Comparison of ENCODE assay signal across 27 mouse cellular contexts in the genomic region with DNA sequence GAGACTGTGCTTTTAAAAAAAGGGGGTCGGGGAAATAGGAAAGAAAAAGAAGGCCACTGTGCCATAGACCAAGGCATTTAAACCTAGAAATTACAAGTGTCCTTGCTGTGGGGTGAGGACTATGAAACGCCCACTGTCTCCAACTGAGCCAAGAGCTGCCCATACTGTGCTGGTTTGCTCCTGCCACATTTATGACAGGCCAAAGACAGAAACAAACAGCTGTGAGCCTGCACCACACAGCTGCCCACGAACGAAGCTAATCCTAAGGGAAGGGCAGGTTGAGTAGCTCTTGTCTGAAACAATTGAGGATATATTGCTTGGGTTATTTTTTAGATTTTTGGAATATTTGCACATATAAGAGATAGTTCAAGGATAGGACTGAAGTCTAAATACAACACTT. TPM values are rescaled to one million over a fixed set of nuclear protein-coding genes. Genes with fewer than 3 reads are reported as not detected.
DNase-seq lines count a peak whose midpoint lies in the region; ATAC-seq and TF ChIP-seq lines count a peak whose summit lies in the region.
"Had no signal": no experiment of that assay in that cellular context is flagged by ENCODE, and none has a peak within 500 bp of the region (broad histone marks: within the 10 kb centered on the region; RNA-seq: fewer than 3 reads in every experiment).

No protein-coding gene starts in this region.

- H3K4me3 ChIP-seq in embryonic facial prominence, embryonic 14.5 days (ENCODE audit: low read depth, low read length), result no peak overlapping the region
- H3K4me3 ChIP-seq in embryonic facial prominence, embryonic 10.5 days, result no peak overlapping the region
- peak overlapping the region; percentile 38 for H3K4me3 ChIP-seq in megakaryocyte, embryonic 14.5 days (replicated peaks)
- H3K4me3 ChIP-seq in brown adipose tissue, adult 24 weeks (ENCODE audit: insufficient read depth, low read depth, low read length), result no peak overlapping the region
- H3K4me3 ChIP-seq in myocyte, result no peak overlapping the region
- H3K4me3 ChIP-seq: embryonic facial prominence, embryonic 13.5 days; erythroblast, embryonic 14.5 days; forebrain, embryonic 10.5 days; forebrain, embryonic 12.5 days had no signal

- DNase-seq in embryonic facial prominence, embryonic 14.5 days (ENCODE audit: low spot score), result peak; percentile 70
- DNase-seq in embryonic facial prominence, embryonic 10.5 days (ENCODE audit: low spot score), result no peak
- DNase-seq in c-Kit-positive CD71-positive TER-119-positive erythroid progenitor cells, embryonic 14.5 days (ENCODE audit: low spot score), result no peak
- no peak for DNase-seq in heart, adult 11 months
- DNase-seq: adrenal gland, adult 8-10 months; adrenal gland, postnatal 14 days; adrenal gland, postnatal 36 days; B cell, adult 2 months; cerebellum, adult 11 months; cerebellum, adult 18-20 months; cerebellum, adult 9-10 months; cerebellum, postnatal 10 days; cerebellum, postnatal 25 days had no signal

- ATAC-seq in embryonic facial prominence, embryonic 14.5 days (ENCODE audit: low read depth), result peak; percentile 47; the same call in 1 of the 2 replicates
- no peak for ATAC-seq in megakaryocyte, adult 5-6 weeks (ENCODE audit: poor library complexity, severe bottlenecking)
- ATAC-seq: activated CD4-positive, CD25-positive, alpha-beta regulatory T cell, adult 4 months; forebrain, embryonic 14.5 days; forebrain, embryonic 16.5 days; Patski had no signal

- no peak for TF ChIP-seq POLR2A in myocyte (IDR thresholded peaks at IDR 0.05; ENCODE audit: insufficient read length, low read depth)

- no peak overlapping the region for H3K27ac ChIP-seq in embryonic facial prominence, embryonic 14.5 days (replicated peaks; ENCODE audit: low read depth, low read length)
- H3K27ac ChIP-seq in embryonic facial prominence, embryonic 10.5 days (replicated peaks), result no peak overlapping the region
- H3K27ac ChIP-seq in brown adipose tissue, adult 24 weeks (replicated peaks; ENCODE audit: low read depth, low read length), result 0 out of 2 replicates have a peak overlapping the region, but pooled peaks have one; percentile 16
- H3K27ac ChIP-seq: embryonic facial prominence, embryonic 13.5 days; forebrain, embryonic 10.5 days; forebrain, embryonic 12.5 days had no signal

- H3K4me1 ChIP-seq in embryonic facial prominence, embryonic 14.5 days (ENCODE audit: control insufficient read depth, insufficient read depth, low read length), result 0 out of 2 replicates have a peak, but pooled peaks cover 4% of the 10 kb centered on the region
- H3K4me1 ChIP-seq in embryonic facial prominence, embryonic 10.5 days, result peaks cover 7% of the 10 kb centered on the region
- peaks cover 84% of the 10 kb centered on the region for H3K4me1 ChIP-seq in megakaryocyte, embryonic 14.5 days
- peaks cover 33% of the 10 kb centered on the region for H3K4me1 ChIP-seq in brown adipose tissue, adult 24 weeks (ENCODE audit: control insufficient read depth, insufficient read depth, insufficient read length, low read length)

- no peak overlapping the region for H3K9ac ChIP-seq in embryonic facial prominence, embryonic 14.5 days (ENCODE audit: low read depth, low read length)
- H3K9ac ChIP-seq: embryonic facial prominence, embryonic 13.5 days; forebrain, embryonic 12.5 days had no signal

- no peak overlapping the region for H3ac ChIP-seq in myocyte (ENCODE audit: control insufficient read depth, insufficient read length)

- no peak overlapping the region for H3K4me2 ChIP-seq in embryonic facial prominence, embryonic 14.5 days (ENCODE audit: low read depth, low read length)
- peak overlapping the region; percentile 74 for H3K4me2 ChIP-seq in myocyte (ENCODE audit: low read depth)
- H3K4me2 ChIP-seq: embryonic facial prominence, embryonic 13.5 days; forebrain, embryonic 12.5 days had no signal

- WGBS in embryonic facial prominence, embryonic 14.5 days, result 75% methylated on average over 4 of the region's 4 CpGs
- 85% methylated on average over 4 of the region's 4 CpGs for WGBS in embryonic facial prominence, embryonic 10.5 days

- no peaks in the 10 kb centered on the region for H3K27me3 ChIP-seq in embryonic facial prominence, embryonic 14.5 days (replicated peaks; ENCODE audit: control insufficient read depth, insufficient read depth, low read length)
- no peaks in the 10 kb centered on the region for H3K27me3 ChIP-seq in embryonic facial prominence, embryonic 10.5 days (replicated peaks; ENCODE audit: low read depth, poor library complexity, severe bottlenecking)
- H3K27me3 ChIP-seq in megakaryocyte, embryonic 14.5 days (replicated peaks), result no peaks in the 10 kb centered on the region
- no peaks in the 10 kb centered on the region for H3K27me3 ChIP-seq in myocyte (ENCODE audit: control insufficient read depth, insufficient read depth, insufficient read length)
- H3K27me3 ChIP-seq: CH12.LX; embryonic facial prominence, embryonic 13.5 days; forebrain, embryonic 12.5 days; Patski had no signal

- H3K79me2 ChIP-seq in myocyte (ENCODE audit: control insufficient read depth, insufficient read depth), result peaks cover 89% of the 10 kb centered on the region

- H3K36me3 ChIP-seq in embryonic facial prominence, embryonic 14.5 days (ENCODE audit: control insufficient read depth, insufficient read depth, low read length), result 0 out of 2 replicates have a peak, but pooled peaks cover 4% of the 10 kb centered on the region
- H3K36me3 ChIP-seq in embryonic facial prominence, embryonic 10.5 days (replicated peaks), result peaks cover 9% of the 10 kb centered on the region
- peaks cover 19% of the 10 kb centered on the region for H3K36me3 ChIP-seq in megakaryocyte, embryonic 14.5 days (replicated peaks; ENCODE audit: low read length)
- no peaks in the 10 kb centered on the region for H3K36me3 ChIP-seq in myocyte (ENCODE audit: control insufficient read depth, insufficient read depth)
- H3K36me3 ChIP-seq: embryonic facial prominence, embryonic 13.5 days; forebrain, embryonic 12.5 days had no signal

- no peaks in the 10 kb centered on the region for H3K9me3 ChIP-seq in embryonic facial prominence, embryonic 14.5 days (ENCODE audit: control insufficient read depth, low read length)
- H3K9me3 ChIP-seq in embryonic facial prominence, embryonic 10.5 days, result no peaks in the 10 kb centered on the region
- H3K9me3 ChIP-seq in megakaryocyte, embryonic 14.5 days, result no peaks in the 10 kb centered on the region
- H3K9me3 ChIP-seq: embryonic facial prominence, embryonic 13.5 days; forebrain, embryonic 10.5 days; forebrain, embryonic 12.5 days; G1E had no signal

TF ChIP-seq in myocyte, 11 proteins besides CTCF, POLR2A, EP300 and RAD21:
- peak; percentile 71 for TF ChIP-seq TCF3 (IDR thresholded peaks at IDR 0.05; ENCODE audit: insufficient read length, low read depth)
- peak; percentile 96 to 99 (median 99) for TF ChIP-seq MYOD1 (IDR thresholded peaks at IDR 0.05; ENCODE audit: control insufficient read depth in 1 of 3, insufficient read length in 2 of 3, low read depth in 2 of 3)
- no peak for TF ChIP-seq MAX (IDR thresholded peaks at IDR 0.05; ENCODE audit: low read depth)
- TF ChIP-seq CEBPB (IDR thresholded peaks at IDR 0.05; ENCODE audit: insufficient read depth, poor library complexity, severe bottlenecking), result no peak
- peak; percentile 95 for TF ChIP-seq TCF12 (IDR thresholded peaks at IDR 0.05; ENCODE audit: insufficient read depth, poor library complexity, severe bottlenecking)
- TF ChIP-seq POLR2AphosphoS2 (IDR thresholded peaks at IDR 0.05; ENCODE audit: insufficient read length, low read depth), result no peak
- TF ChIP-seq MYOG (IDR thresholded peaks at IDR 0.05; ENCODE audit: control insufficient read depth in 1 of 3, insufficient read depth in 1 of 3, insufficient read length in 2 of 3, low read depth in 2 of 3), result peak; percentile 43 to 87 (median 75)
TF ChIP-seq in myocyte: peak in this region for 4.

RNA-seq across cellular contexts. Expression of a gene that starts 24.8 kb away (rescaled TPM):
- 42.0 and 42.1 TPM in 2 replicates for polyA plus RNA-seq in embryonic facial prominence, embryonic 14.5 days (2014; fragmentation: Nextera tagmentation; extraction: Ambion mirVana)
- 48.5 and 49.1 TPM in 2 replicates for polyA plus RNA-seq in embryonic facial prominence, embryonic 10.5 days (2016; fragmentation: Nextera tagmentation; extraction: Ambion mirVana)
- 179 and 300 TPM in 2 replicates for polyA plus RNA-seq in megakaryocyte, embryonic 14.5 days (2012; ENCODE audit: insufficient read depth, low replicate concordance)
- 75.6 and 81.8 TPM in 2 replicates for total RNA-seq in megakaryocyte, adult 5-6 weeks (2015)
- 25.9 and 27.6 TPM in 2 replicates for total RNA-seq in megakaryocyte, adult 5-6 weeks (2017)
- polyA plus RNA-seq in brown adipose tissue, adult 24 weeks (2012; ENCODE audit: insufficient read depth, insufficient read length, missing spikeins), result 24.1 and 35.4 TPM in 2 replicates
- 33.7 TPM for polyA plus RNA-seq in myocyte (2012; fragmentation: generic; extraction: Trizol)

RNA-seq across cellular contexts. Expression of a gene that starts 49.7 kb away (rescaled TPM):
- polyA plus RNA-seq in embryonic facial prominence, embryonic 14.5 days (2014; fragmentation: Nextera tagmentation; extraction: Ambion mirVana), result 10.8 and 11.7 TPM in 2 replicates
- 51.0 and 58.6 TPM in 2 replicates for polyA plus RNA-seq in embryonic facial prominence, embryonic 10.5 days (2016; fragmentation: Nextera tagmentation; extraction: Ambion mirVana)
- 206 and 356 TPM in 2 replicates for polyA plus RNA-seq in megakaryocyte, embryonic 14.5 days (2012; ENCODE audit: insufficient read depth, low replicate concordance)
- 0.45 TPM in 1 of 2 replicates, not detected in the other for total RNA-seq in megakaryocyte, adult 5-6 weeks (2015)
- 0.08 and 1.9 TPM in 2 replicates for total RNA-seq in megakaryocyte, adult 5-6 weeks (2017)
- polyA plus RNA-seq in brown adipose tissue, adult 24 weeks (2012; ENCODE audit: insufficient read depth, insufficient read length, missing spikeins), result 1.0 and 7.8 TPM in 2 replicates
- 34.1 TPM for polyA plus RNA-seq in myocyte (2012; fragmentation: generic; extraction: Trizol)
- polyA plus RNA-seq: activated CD4-positive, CD25-positive, alpha-beta regulatory T cell, adult 4 months had no signal
